Mouse (Mus musculus): ENCODE results near the gene Anks6. TPM values are rescaled to one million over a fixed set of nuclear protein-coding genes. Genes with fewer than 3 reads are reported as not detected.

Gene Anks6
- polyA plus RNA-seq, 1 experiment, result 0.71 TPM

GRCm38 (mm10) chr4:46992827-46993473, 64.3 kb downstream of the Anks6 start:
- Histone ChIP-seq H3K79me2 (ENCODE audit: control insufficient read depth, insufficient read depth) (no peaks in the 10 kb centered on the region), H3ac (ENCODE audit: control insufficient read depth, insufficient read length) (no peak overlapping the region), H3K4me2 (ENCODE audit: low read depth) (no peak overlapping the region), H3K4me3 (no peak overlapping the region), H3K36me3 (ENCODE audit: control insufficient read depth, insufficient read depth) (no peaks in the 10 kb centered on the region), H3K27me3 (ENCODE audit: control insufficient read depth, insufficient read depth, insufficient read length) (no peaks in the 10 kb centered on the region)
- TF ChIP-seq REST (IDR thresholded peaks at IDR 0.05; ENCODE audit: insufficient read depth, insufficient read length) (peak; percentile 69), CEBPB (IDR thresholded peaks at IDR 0.05; ENCODE audit: insufficient read depth, poor library complexity, severe bottlenecking) (no peak), MAX (IDR thresholded peaks at IDR 0.05; ENCODE audit: low read depth) (no peak), POLR2AphosphoS2 (IDR thresholded peaks at IDR 0.05; ENCODE audit: insufficient read length, low read depth) (no peak), MYOG (IDR thresholded peaks at IDR 0.05; ENCODE audit: control insufficient read depth in 1 of 3, insufficient read depth in 1 of 3, insufficient read length in 2 of 3, low read depth in 2 of 3) (no peak), MYOD1 (IDR thresholded peaks at IDR 0.05; ENCODE audit: control insufficient read depth in 1 of 3, insufficient read length in 2 of 3, low read depth in 2 of 3) (no peak)

- H3K4me3 ChIP-seq, result no peak overlapping the region
- H3K4me2 ChIP-seq (ENCODE audit: low read depth), result no peak overlapping the region
- no peak for TF ChIP-seq TCF12 (IDR thresholded peaks at IDR 0.05; ENCODE audit: insufficient read depth, poor library complexity, severe bottlenecking)
- TF ChIP-seq MYOD1 (IDR thresholded peaks at IDR 0.05; ENCODE audit: control insufficient read depth in 1 of 3, insufficient read length in 2 of 3, low read depth in 2 of 3), result no peak
- no peak for TF ChIP-seq MYOG (IDR thresholded peaks at IDR 0.05; ENCODE audit: control insufficient read depth in 1 of 3, insufficient read depth in 1 of 3, insufficient read length in 2 of 3, low read depth in 2 of 3)
- no peak for TF ChIP-seq USF1 (IDR thresholded peaks at IDR 0.05; ENCODE audit: low read depth)
- no peak for TF ChIP-seq CEBPB (IDR thresholded peaks at IDR 0.05; ENCODE audit: insufficient read depth, poor library complexity, severe bottlenecking)
- TF ChIP-seq TCF3 (IDR thresholded peaks at IDR 0.05; ENCODE audit: insufficient read length, low read depth), result no peak
- TF ChIP-seq POLR2A (IDR thresholded peaks at IDR 0.05; ENCODE audit: insufficient read length, low read depth), result no peak
- TF ChIP-seq E2F4 (IDR thresholded peaks at IDR 0.05; ENCODE audit: insufficient read depth), result no peak
- no peak for TF ChIP-seq REST (IDR thresholded peaks at IDR 0.05; ENCODE audit: insufficient read depth, insufficient read length)
- no peak for TF ChIP-seq SRF (IDR thresholded peaks at IDR 0.05; ENCODE audit: control insufficient read depth, insufficient read length, low read depth)
- TF ChIP-seq MAX (IDR thresholded peaks at IDR 0.05; ENCODE audit: low read depth), result no peak
- TF ChIP-seq POLR2AphosphoS2 (IDR thresholded peaks at IDR 0.05; ENCODE audit: insufficient read length, low read depth), result no peak
- no peaks in the 10 kb centered on the region for H3K36me3 ChIP-seq (ENCODE audit: control insufficient read depth, insufficient read depth)
- H3K27me3 ChIP-seq (ENCODE audit: control insufficient read depth, insufficient read depth, insufficient read length), result no peaks in the 10 kb centered on the region
- H3K79me2 ChIP-seq (ENCODE audit: control insufficient read depth, insufficient read depth), result no peaks in the 10 kb centered on the region
- no peak overlapping the region for H3ac ChIP-seq (ENCODE audit: control insufficient read depth, insufficient read length)
Measured at GRCm38 (mm10) chr4:46991959-46992316, 65.3 kb downstream of the Anks6 start.

GRCm38 (mm10) chr4:46991016-46991958, 65.9 kb downstream of the Anks6 start, which contains the start of gene Gabbr2:
Gabbr2 (minus strand) TSS chr4:46991873.
- no peak for TF ChIP-seq TCF3 (IDR thresholded peaks at IDR 0.05; ENCODE audit: insufficient read length, low read depth)
- TF ChIP-seq MYOD1 (IDR thresholded peaks at IDR 0.05; ENCODE audit: control insufficient read depth in 1 of 3, insufficient read length in 2 of 3, low read depth in 2 of 3), result no peak
- no peak for TF ChIP-seq TCF12 (IDR thresholded peaks at IDR 0.05; ENCODE audit: insufficient read depth, poor library complexity, severe bottlenecking)
- no peak for TF ChIP-seq MYOG (IDR thresholded peaks at IDR 0.05; ENCODE audit: control insufficient read depth in 1 of 3, insufficient read depth in 1 of 3, insufficient read length in 2 of 3, low read depth in 2 of 3)
- no peak within 1 kb of the TSS for H3K4me3 ChIP-seq
- no peak within 1 kb of the TSS for H3ac ChIP-seq (ENCODE audit: control insufficient read depth, insufficient read length)
- H3K27me3 ChIP-seq (ENCODE audit: control insufficient read depth, insufficient read depth, insufficient read length), result no peaks in the 10 kb centered on the region
- no peaks in the 10 kb centered on the region for H3K36me3 ChIP-seq (ENCODE audit: control insufficient read depth, insufficient read depth)
- H3K79me2 ChIP-seq (ENCODE audit: control insufficient read depth, insufficient read depth), result no peaks in the 10 kb centered on the region
- no peak within 1 kb of the TSS for H3K4me2 ChIP-seq (ENCODE audit: low read depth)

GRCm38 (mm10) chr4:46990281-46991015, 66.8 kb downstream of the Anks6 start:
- H3ac ChIP-seq (ENCODE audit: control insufficient read depth, insufficient read length), result no peak overlapping the region
- H3K36me3 ChIP-seq (ENCODE audit: control insufficient read depth, insufficient read depth), result no peaks in the 10 kb centered on the region
- TF ChIP-seq MAX (IDR thresholded peaks at IDR 0.05; ENCODE audit: low read depth) (no peak), POLR2AphosphoS2 (IDR thresholded peaks at IDR 0.05; ENCODE audit: insufficient read length, low read depth) (no peak), E2F4 (IDR thresholded peaks at IDR 0.05; ENCODE audit: insufficient read depth) (no peak), CEBPB (IDR thresholded peaks at IDR 0.05; ENCODE audit: insufficient read depth, poor library complexity, severe bottlenecking) (no peak), USF1 (IDR thresholded peaks at IDR 0.05; ENCODE audit: low read depth) (no peak), MYOG (IDR thresholded peaks at IDR 0.05; ENCODE audit: control insufficient read depth in 1 of 3, insufficient read depth in 1 of 3, insufficient read length in 2 of 3, low read depth in 2 of 3) (no peak), SRF (IDR thresholded peaks at IDR 0.05; ENCODE audit: control insufficient read depth, insufficient read length, low read depth) (no peak), REST (IDR thresholded peaks at IDR 0.05; ENCODE audit: insufficient read depth, insufficient read length) (no peak), TCF3 (IDR thresholded peaks at IDR 0.05; ENCODE audit: insufficient read length, low read depth) (no peak), MYOD1 (IDR thresholded peaks at IDR 0.05; ENCODE audit: control insufficient read depth in 1 of 3, insufficient read length in 2 of 3, low read depth in 2 of 3) (no peak), TCF12 (IDR thresholded peaks at IDR 0.05; ENCODE audit: insufficient read depth, poor library complexity, severe bottlenecking) (no peak), POLR2A (IDR thresholded peaks at IDR 0.05; ENCODE audit: insufficient read length, low read depth) (no peak)
- no peaks in the 10 kb centered on the region for H3K27me3 ChIP-seq (ENCODE audit: control insufficient read depth, insufficient read depth, insufficient read length)
- H3K4me3 ChIP-seq, result no peak overlapping the region
- H3K79me2 ChIP-seq (ENCODE audit: control insufficient read depth, insufficient read depth), result no peaks in the 10 kb centered on the region
- no peak overlapping the region for H3K4me2 ChIP-seq (ENCODE audit: low read depth)

All from myocyte (in vitro differentiated cells).